Mouse (Mus musculus) bone marrow macrophage, adult 2 months (primary cell): ENCODE data around the gene Dnajc6.

Experiments used
- CTCF ChIP-seq: IDR thresholded peaks from 2 replicates; pipeline ENCODE4 v1.5.1; 2012; ENCODE audit warnings: low read depth, mild to moderate bottlenecking, low read length, moderate library complexity
- POLR2A ChIP-seq: IDR thresholded peaks from 2 replicates; pipeline ENCODE4 v1.6.1; 2012; ENCODE audit warnings: mild to moderate bottlenecking, low read depth, low read length, borderline replicate concordance

- TF ChIP-seq CTCF (no peak), POLR2A (no peak)
Observed at GRCm38 (mm10) chr4:101497336-101497735, 888 bp downstream of the Dnajc6 start.
